Mouse (Mus musculus) kidney, adult 10 weeks (tissue): ENCODE results near the gene Gm5901. TPM values are rescaled to one million over a fixed set of nuclear protein-coding genes. Genes with fewer than 3 reads are reported as not detected.

Source experiments
- polyA plus RNA-seq: library from polyadenylated mRNA; stranded (reverse); fragments of 350-450 nt; fragmentation: Illumina TruSeq; extraction: RNeasy Lipid Tissue Mini Kit (QIAGEN cat#74804); gene quantifications from one replicate; pipeline ENCODE4 v1.2.3, GENCODE M21; 2014; ENCODE audit warnings: low read depth, low replicate concordance

Gm5901 gene
- polyA plus RNA-seq: not detected

DNA sequence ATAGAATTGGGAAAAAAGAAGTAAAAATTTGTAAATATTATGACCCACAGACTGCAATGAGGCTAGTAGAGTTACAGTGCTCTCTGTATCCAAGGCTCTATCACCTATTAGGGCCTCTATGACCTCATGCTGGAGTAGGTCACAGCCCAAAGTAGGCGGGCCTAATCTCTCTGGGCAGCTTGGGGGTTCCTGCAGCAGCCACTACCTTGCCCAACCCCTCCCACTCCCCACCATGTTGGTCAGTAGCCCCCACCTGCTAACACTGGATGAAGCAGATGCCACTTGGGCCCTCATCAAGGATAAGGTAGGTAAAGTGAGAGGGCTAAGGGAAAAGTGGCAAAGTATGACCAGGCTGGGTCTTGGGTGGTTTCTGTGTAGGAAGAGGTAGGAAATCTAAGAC lies at the start of gene Gm5901:
Gene Gm5901 (plus strand): TSS at position 173 of the 400 bp plus-strand sequence.

GRCm38 (mm10) chr7:105334004-105334403 lies 40.8 kb upstream of the Gm5901 start, which contains the start of gene Olfr690:
Gene Olfr690 (minus strand): TSS chr7:105334104.

GRCm38 (mm10) chr7:105342170-105342569 lies 32.7 kb upstream of the Gm5901 start, which contains the start of gene Olfr691:
Gene Olfr691 (minus strand): TSS chr7:105342270.

DNA sequence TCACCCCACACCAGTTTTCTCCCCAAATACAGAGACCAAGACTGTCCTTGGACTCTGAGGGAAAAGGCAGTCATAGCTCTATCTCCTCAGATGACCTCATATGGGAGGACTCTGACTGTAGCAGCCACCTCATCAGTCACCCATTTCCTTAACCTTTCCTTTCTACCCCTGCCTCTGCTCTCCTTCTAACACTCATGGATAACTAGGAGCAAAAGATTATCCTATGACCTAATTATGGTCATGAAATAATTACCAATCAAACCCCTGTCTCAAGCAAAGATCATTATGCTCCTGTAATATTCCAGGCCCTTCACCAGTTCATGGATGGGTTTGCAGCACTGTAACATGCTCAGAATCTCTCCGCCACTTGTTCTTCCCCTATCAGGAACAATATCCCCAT lies 6.9 kb upstream of the Gm5901 start, which contains the start of gene Olfr692:
Gene Olfr692 (plus strand): TSS at position 301 of the 400 bp plus-strand sequence.

DNA sequence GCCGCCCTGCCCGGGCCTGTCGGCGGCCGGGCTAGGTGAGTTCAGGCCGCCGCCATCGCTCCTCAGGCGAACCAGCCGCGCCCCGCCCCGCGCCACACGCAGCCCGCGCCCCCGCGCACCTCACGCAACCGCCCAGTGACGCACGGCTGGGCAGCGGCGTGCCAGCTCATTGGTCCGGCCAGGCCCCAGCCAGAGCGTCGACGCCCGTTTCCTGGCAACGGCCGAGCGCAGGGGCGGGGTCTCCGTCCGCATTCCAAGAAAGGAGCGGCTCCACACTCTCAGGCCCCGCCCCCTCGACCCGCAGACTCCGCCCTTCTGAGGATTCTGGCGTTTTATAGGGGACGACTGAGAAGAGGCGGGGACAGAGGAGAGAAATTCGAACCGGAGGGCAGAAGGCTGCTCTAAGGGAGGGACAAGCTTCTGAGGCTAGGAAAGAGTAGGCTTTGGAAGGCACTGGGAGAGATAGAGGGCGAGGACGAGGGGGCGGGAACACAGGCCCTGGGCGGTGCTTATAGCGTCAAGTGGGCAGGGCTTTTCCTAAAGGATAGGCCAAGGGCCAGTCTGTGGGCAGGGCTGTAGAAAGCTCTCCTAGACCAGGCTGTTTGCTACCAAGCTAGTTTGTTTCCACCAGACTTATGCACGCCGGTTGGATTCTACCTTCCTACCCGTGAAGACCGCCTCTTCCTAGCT lies 25.2 kb downstream of the Gm5901 start, which contains the start of gene Fam160a2:
Gene Fam160a2 (minus strand): TSS at position 120 of the 690 bp plus-strand sequence.

GRCm38 (mm10) chr7:105404268-105404667 lies 29.4 kb downstream of the Gm5901 start, which contains the start of gene Cnga4:
Gene Cnga4 (plus strand): TSS chr7:105404568.

DNA sequence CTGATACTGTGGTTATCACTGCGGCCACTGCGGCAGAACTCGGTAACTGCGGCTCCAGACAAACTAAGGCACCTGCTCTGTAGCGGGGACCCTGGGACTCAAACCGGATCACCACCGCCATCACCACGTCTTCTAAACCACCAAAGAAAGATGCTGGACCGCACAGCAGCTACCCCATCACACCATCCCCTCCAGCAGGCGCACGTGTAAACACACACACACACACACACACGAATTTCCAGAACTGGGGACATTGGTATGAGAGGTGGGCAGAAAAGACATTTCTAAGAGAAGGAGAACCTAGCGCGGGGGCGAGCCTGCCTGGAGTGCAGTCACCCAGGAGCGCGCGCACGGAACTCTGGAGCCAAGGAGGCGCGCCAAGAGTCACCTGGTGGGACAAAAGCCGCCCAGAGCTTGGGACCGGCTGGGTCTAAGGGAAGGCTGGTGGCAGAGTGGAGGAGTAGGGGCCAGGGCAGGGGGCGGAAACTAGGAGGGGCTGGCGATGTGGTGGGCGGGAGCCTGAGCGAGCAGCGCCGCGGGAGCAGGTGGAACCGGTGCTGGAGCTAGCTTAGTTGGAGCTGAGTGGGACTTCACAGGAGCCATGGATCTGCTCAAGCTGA lies 50.7 kb downstream of the Gm5901 start, which contains the start of gene Cckbr:
Gene Cckbr (plus strand): TSS at position 308 of the 620 bp plus-strand sequence.

Other genes starting within 250 kb of the Gm5901 start
- gene Olfr683, start 228.0 kb upstream of the Gm5901 start, polyA plus RNA-seq: not detected
- gene Olfr684, start 211.4 kb upstream of the Gm5901 start, polyA plus RNA-seq: not detected
- gene Olfr685, start 189.0 kb upstream of the Gm5901 start, polyA plus RNA-seq: not detected
- not detected for gene Olfr686, start 167.6 kb upstream of the Gm5901 start, polyA plus RNA-seq
- gene Olfr688, start 86.9 kb upstream of the Gm5901 start, polyA plus RNA-seq: not detected
- gene Olfr689, start 63.9 kb upstream of the Gm5901 start, polyA plus RNA-seq: not detected
- gene Olfr690, start 40.9 kb upstream of the Gm5901 start, polyA plus RNA-seq: not detected
- gene Olfr691, start 32.8 kb upstream of the Gm5901 start, polyA plus RNA-seq: not detected
- gene Olfr692, start 6.8 kb upstream of the Gm5901 start, polyA plus RNA-seq: not detected
- 12.0 TPM for gene Fam160a2, start 25.0 kb downstream of the Gm5901 start, polyA plus RNA-seq
- not detected for gene Cnga4, start 29.5 kb downstream of the Gm5901 start, polyA plus RNA-seq
- gene Cckbr, start 50.7 kb downstream of the Gm5901 start, polyA plus RNA-seq: not detected
- gene Cavin3, start 107.3 kb downstream of the Gm5901 start, polyA plus RNA-seq: 3.4 TPM
- 9.9 TPM for gene Smpd1, start 179.3 kb downstream of the Gm5901 start, polyA plus RNA-seq
- gene Apbb1, start 206.6 kb downstream of the Gm5901 start, polyA plus RNA-seq: 2.7 TPM
- gene Hpx, start 225.1 kb downstream of the Gm5901 start, polyA plus RNA-seq: not detected